Comparison of ENCODE assay signal across 9 mouse cellular contexts in genomic region chr5:62895326-62895725, GRCm38 (mm10).
DNase-seq lines count a peak whose midpoint lies in the region; ATAC-seq and TF ChIP-seq lines count a peak whose summit lies in the region.
"Had no signal": no experiment of that assay in that cellular context is flagged by ENCODE, and none has a peak within 500 bp of the region (broad histone marks: within the 10 kb centered on the region; RNA-seq: fewer than 3 reads in every experiment).

No protein-coding gene starts in this region.

- ATAC-seq in intestine, postnatal 0 days = no peak
- no peak for ATAC-seq in intestine, embryonic 16.5 days
- ATAC-seq in CD4-positive, CD25-positive, alpha-beta regulatory T cell, adult 4 months = peak; percentile 78
- ATAC-seq in midbrain, postnatal 0 days (ENCODE audit: low FRiP score) = peak; percentile 65; the same call in 1 of the 2 replicates

- DNase-seq in embryo, embryonic 10 days (ENCODE audit: low spot score) = peak; percentile 47
- DNase-seq in kidney, postnatal 10 days = peak; percentile 15
- DNase-seq in midbrain, postnatal 0 days (ENCODE audit: low spot score) = peak; percentile 80
- no peak for DNase-seq in spleen, postnatal 14 days (ENCODE audit: low spot score in 2 of 2)
- no peak for DNase-seq in ovary, postnatal 14 days (ENCODE audit: low spot score)

- no peaks in the 10 kb centered on the region for H3K36me3 ChIP-seq in intestine, postnatal 0 days (ENCODE audit: control insufficient read depth, insufficient read depth)
- no peaks in the 10 kb centered on the region for H3K36me3 ChIP-seq in intestine, embryonic 16.5 days (ENCODE audit: control insufficient read depth, insufficient read depth, low read length)
- H3K36me3 ChIP-seq in midbrain, postnatal 0 days (ENCODE audit: insufficient read depth, low read length) = no peaks in the 10 kb centered on the region
- H3K36me3 ChIP-seq: limb, embryonic 12.5 days had no signal

- no peak overlapping the region for H3K9ac ChIP-seq in intestine, postnatal 0 days (ENCODE audit: low read depth, low read length)
- H3K9ac ChIP-seq in intestine, embryonic 16.5 days (ENCODE audit: low read depth, low read length) = no peak overlapping the region
- H3K9ac ChIP-seq in midbrain, postnatal 0 days (replicated peaks; ENCODE audit: low read length, poor library complexity, severe bottlenecking) = no peak overlapping the region
- H3K9ac ChIP-seq: limb, embryonic 12.5 days had no signal

- H3K27ac ChIP-seq in intestine, postnatal 0 days (ENCODE audit: low read depth, low read length) = no peak overlapping the region
- H3K27ac ChIP-seq in intestine, embryonic 16.5 days (ENCODE audit: low read length) = no peak overlapping the region
- no peak overlapping the region for H3K27ac ChIP-seq in midbrain, postnatal 0 days (ENCODE audit: low read depth, low read length)
- H3K27ac ChIP-seq: limb, embryonic 12.5 days had no signal

- no peaks in the 10 kb centered on the region for H3K4me1 ChIP-seq in intestine, postnatal 0 days (replicated peaks; ENCODE audit: control insufficient read depth, insufficient read depth, low read length)
- no peaks in the 10 kb centered on the region for H3K4me1 ChIP-seq in intestine, embryonic 16.5 days (ENCODE audit: control insufficient read depth, insufficient read depth, low read length)
- no peaks in the 10 kb centered on the region for H3K4me1 ChIP-seq in midbrain, postnatal 0 days (ENCODE audit: insufficient read depth, low read length)
- H3K4me1 ChIP-seq: limb, embryonic 12.5 days had no signal

- WGBS in intestine, postnatal 0 days = 58% methylated on average over 3 of the region's 3 CpGs
- WGBS in intestine, embryonic 16.5 days = 52% methylated on average over 3 of the region's 3 CpGs
- 65% methylated on average over 3 of the region's 3 CpGs for WGBS in midbrain, postnatal 0 days

- no peak overlapping the region for H3K4me2 ChIP-seq in intestine, postnatal 0 days (replicated peaks; ENCODE audit: low read depth)
- no peak overlapping the region for H3K4me2 ChIP-seq in intestine, embryonic 16.5 days (ENCODE audit: low read depth, low read length)
- no peak overlapping the region for H3K4me2 ChIP-seq in midbrain, postnatal 0 days (ENCODE audit: low read depth, low read length, poor library complexity, severe bottlenecking)
- H3K4me2 ChIP-seq: limb, embryonic 12.5 days had no signal

- H3K9me3 ChIP-seq in intestine, postnatal 0 days (ENCODE audit: control insufficient read depth) = no peaks in the 10 kb centered on the region
- no peaks in the 10 kb centered on the region for H3K9me3 ChIP-seq in intestine, embryonic 16.5 days (ENCODE audit: control insufficient read depth, low read length)
- no peaks in the 10 kb centered on the region for H3K9me3 ChIP-seq in midbrain, postnatal 0 days (ENCODE audit: low read length)
- H3K9me3 ChIP-seq: limb, embryonic 12.5 days had no signal

- no peak overlapping the region for H3K4me3 ChIP-seq in intestine, postnatal 0 days (ENCODE audit: low read depth, low read length)
- no peak overlapping the region for H3K4me3 ChIP-seq in intestine, embryonic 16.5 days (ENCODE audit: low read length)
- no peak overlapping the region for H3K4me3 ChIP-seq in midbrain, postnatal 0 days (ENCODE audit: low read depth, low read length)
- H3K4me3 ChIP-seq: limb, embryonic 12.5 days had no signal

- peak; percentile 73 for TF ChIP-seq CTCF in intestine, postnatal 0 days (IDR thresholded peaks at IDR 0.05; ENCODE audit: low read depth)
- peak; percentile 92 for TF ChIP-seq CTCF in midbrain, postnatal 0 days (IDR thresholded peaks at IDR 0.05)

- H3K27me3 ChIP-seq in intestine, postnatal 0 days (replicated peaks; ENCODE audit: control insufficient read depth, insufficient read depth, low read length) = no peaks in the 10 kb centered on the region
- H3K27me3 ChIP-seq in intestine, embryonic 16.5 days (replicated peaks; ENCODE audit: control insufficient read depth, insufficient read depth, low read length) = no peaks in the 10 kb centered on the region
- H3K27me3 ChIP-seq in midbrain, postnatal 0 days (ENCODE audit: insufficient read depth, low read length) = no peaks in the 10 kb centered on the region
- H3K27me3 ChIP-seq: limb, embryonic 12.5 days had no signal

Comparison
In these comparisons a context has a peak if more than half of its experiments do, and no peak if none do; other contexts are left out.
1. ATAC-seq: peak in CD4-positive, CD25-positive, alpha-beta regulatory T cell, adult 4 months (single experiment) and midbrain, postnatal 0 days (single experiment); none in intestine, postnatal 0 days (single experiment) and intestine, embryonic 16.5 days (single experiment).
2. DNase-seq: peak in embryo, embryonic 10 days (single experiment), kidney, postnatal 10 days (single experiment) and midbrain, postnatal 0 days (single experiment); none in spleen, postnatal 14 days (0 of 2) and ovary, postnatal 14 days (single experiment).